Mouse (Mus musculus): ENCODE results near the gene Pacsin1.

- no peak for TF ChIP-seq CTCF (IDR thresholded peaks at IDR 0.05; ENCODE audit: control insufficient read depth, insufficient read depth, low read length)
- no peak for TF ChIP-seq POLR2A (IDR thresholded peaks at IDR 0.05; ENCODE audit: borderline replicate concordance, control insufficient read depth, low read depth, low read length)
These were observed 95.2 kb downstream of the Pacsin1 start for GRCm38 (mm10) chr17:27750451-27750942.

All from bone marrow, adult 2 months (tissue).